Mouse (Mus musculus): ENCODE results near the gene Inpp5k. TPM values are rescaled to one million over a fixed set of nuclear protein-coding genes. Genes with fewer than 3 reads are reported as not detected.

Inpp5k gene
- polyA plus RNA-seq, 1 experiment from 2014 or later: 30.7 TPM

- no peak for ATAC-seq (ENCODE audit: insufficient number of reproducible peaks, insufficient read depth, low FRiP score, low read depth)
- no peak overlapping the region for H3K9ac ChIP-seq (ENCODE audit: low read length)
- H3K36me3 ChIP-seq (ENCODE audit: control insufficient read depth, insufficient read depth, low read length): peaks cover 41% of the 10 kb centered on the region
- no peaks in the 10 kb centered on the region for H3K27me3 ChIP-seq (ENCODE audit: control insufficient read depth, insufficient read depth, low read length)
- 84% methylated on average over 5 of the region's 5 CpGs for WGBS
- H3K27ac ChIP-seq (replicated peaks in 1 of 2; ENCODE audit: control insufficient read depth in 1 of 2, insufficient read depth in 1 of 2, low read depth in 2 of 2, low read length in 2 of 2): no peak overlapping the region
- no peaks in the 10 kb centered on the region for H3K9me3 ChIP-seq (ENCODE audit: control insufficient read depth, low read length)
- H3K4me1 ChIP-seq (ENCODE audit: control insufficient read depth in 2 of 2, insufficient read depth in 2 of 2, low read length in 2 of 2): peaks cover 2 to 17% of the 10 kb centered on the region in 2 experiments; a peak in 3 of 4 replicates
- H3K4me3 ChIP-seq (ENCODE audit: control insufficient read depth in 1 of 2, insufficient read depth in 1 of 2, low read depth in 1 of 2, low read length in 2 of 2): no peak overlapping the region
- H3K4me2 ChIP-seq (ENCODE audit: low read length): no peak overlapping the region
Observed at GRCm38 (mm10) chr11:75632921-75633320, 2.1 kb downstream of the Inpp5k start.

GRCm38 (mm10) chr11:75634801-75635200, 4.0 kb downstream of the Inpp5k start:
- 57% methylated on average over 3 of the region's 3 CpGs for WGBS
- 0 out of 4 replicates have a peak overlapping the region, but pooled peaks of 1 of the 2 experiments have one; percentile 25 for H3K27ac ChIP-seq (replicated peaks in 1 of 2; ENCODE audit: control insufficient read depth in 1 of 2, insufficient read depth in 1 of 2, low read depth in 2 of 2, low read length in 2 of 2)

GRCm38 (mm10) chr11:75635315-75635714, 4.5 kb downstream of the Inpp5k start:
- Histone ChIP-seq H3K27me3 (ENCODE audit: control insufficient read depth, insufficient read depth, low read length) (no peaks in the 10 kb centered on the region), H3K36me3 (ENCODE audit: control insufficient read depth, insufficient read depth, low read length) (peaks cover 43% of the 10 kb centered on the region), H3K4me2 (ENCODE audit: low read length) (no peak overlapping the region), H3K9ac (ENCODE audit: low read length) (no peak overlapping the region), H3K4me1 (ENCODE audit: control insufficient read depth in 2 of 2, insufficient read depth in 2 of 2, low read length in 2 of 2) (peaks cover 2 to 8% of the 10 kb centered on the region in 2 experiments; a peak in 3 of 4 replicates), H3K9me3 (ENCODE audit: control insufficient read depth, low read length) (no peaks in the 10 kb centered on the region), H3K4me3 (ENCODE audit: control insufficient read depth in 1 of 2, insufficient read depth in 1 of 2, low read depth in 1 of 2, low read length in 2 of 2) (no peak overlapping the region), H3K27ac (replicated peaks in 1 of 2; ENCODE audit: control insufficient read depth in 1 of 2, insufficient read depth in 1 of 2, low read depth in 2 of 2, low read length in 2 of 2) (no peak overlapping the region)
- ATAC-seq (ENCODE audit: insufficient number of reproducible peaks, insufficient read depth, low FRiP score, low read depth): no peak
- 59% methylated on average over 11 of the region's 11 CpGs for WGBS

More at GRCm38 (mm10) chr11:75634801-75635200, 4.0 kb downstream of the Inpp5k start:
- H3K9ac ChIP-seq (ENCODE audit: low read length): no peak overlapping the region
- H3K4me1 ChIP-seq (ENCODE audit: control insufficient read depth in 2 of 2, insufficient read depth in 2 of 2, low read length in 2 of 2): peaks cover 2 to 13% of the 10 kb centered on the region in 2 experiments; a peak in 3 of 4 replicates
- H3K4me2 ChIP-seq (ENCODE audit: low read length): no peak overlapping the region
- no peak overlapping the region for H3K4me3 ChIP-seq (ENCODE audit: control insufficient read depth in 1 of 2, insufficient read depth in 1 of 2, low read depth in 1 of 2, low read length in 2 of 2)
- H3K27me3 ChIP-seq (ENCODE audit: control insufficient read depth, insufficient read depth, low read length): no peaks in the 10 kb centered on the region
- peaks cover 41% of the 10 kb centered on the region for H3K36me3 ChIP-seq (ENCODE audit: control insufficient read depth, insufficient read depth, low read length)
- no peak for ATAC-seq (ENCODE audit: insufficient number of reproducible peaks, insufficient read depth, low FRiP score, low read depth)
- no peaks in the 10 kb centered on the region for H3K9me3 ChIP-seq (ENCODE audit: control insufficient read depth, low read length)

DNA sequence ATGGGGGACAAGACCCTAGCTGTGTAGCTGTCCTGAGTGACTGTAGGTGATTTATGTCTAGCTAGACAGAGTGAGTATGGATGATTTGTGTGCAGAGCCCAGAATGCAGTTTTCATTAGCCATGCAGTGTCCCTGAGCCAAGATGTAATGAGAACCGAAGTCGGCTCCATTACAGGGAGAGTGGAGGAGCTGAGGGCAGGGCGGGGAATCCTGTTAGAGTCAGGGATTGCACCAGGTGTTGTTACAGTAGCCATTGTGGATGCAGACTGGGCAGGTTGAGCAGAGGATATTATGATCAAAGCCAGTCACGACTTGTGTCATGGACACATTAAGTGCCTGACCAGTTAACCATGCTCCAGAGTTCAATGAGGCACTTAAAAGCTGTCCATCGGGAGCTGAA, 12.5 kb downstream of the Inpp5k start:
- WGBS: 63% methylated on average over 5 of the region's 5 CpGs

GRCm38 (mm10) chr11:75644684-75645083, 13.9 kb downstream of the Inpp5k start:
- Histone ChIP-seq H3K36me3 (ENCODE audit: control insufficient read depth, insufficient read depth, low read length) (peaks cover 22% of the 10 kb centered on the region; the same call in 1 of the 2 replicates), H3K9ac (ENCODE audit: low read length) (no peak overlapping the region), H3K4me1 (ENCODE audit: control insufficient read depth in 2 of 2, insufficient read depth in 2 of 2, low read length in 2 of 2) (peaks cover 8 to 18% of the 10 kb centered on the region in 2 experiments), H3K27ac (replicated peaks in 1 of 2; ENCODE audit: control insufficient read depth in 1 of 2, insufficient read depth in 1 of 2, low read depth in 2 of 2, low read length in 2 of 2) (no peak overlapping the region), H3K4me3 (ENCODE audit: control insufficient read depth in 1 of 2, insufficient read depth in 1 of 2, low read depth in 1 of 2, low read length in 2 of 2) (no peak overlapping the region), H3K9me3 (ENCODE audit: control insufficient read depth, low read length) (no peaks in the 10 kb centered on the region), H3K27me3 (ENCODE audit: control insufficient read depth, insufficient read depth, low read length) (no peaks in the 10 kb centered on the region), H3K4me2 (ENCODE audit: low read length) (no peak overlapping the region)
- no peak for ATAC-seq (ENCODE audit: insufficient number of reproducible peaks, insufficient read depth, low FRiP score, low read depth)
- WGBS: 70% methylated on average over 9 of the region's 9 CpGs

More for the DNA sequence above, 12.5 kb downstream of the Inpp5k start:
- no peaks in the 10 kb centered on the region for H3K9me3 ChIP-seq (ENCODE audit: control insufficient read depth, low read length)
- H3K36me3 ChIP-seq (ENCODE audit: control insufficient read depth, insufficient read depth, low read length): peaks cover 26% of the 10 kb centered on the region; the same call in 1 of the 2 replicates
- H3K27ac ChIP-seq (replicated peaks in 1 of 2; ENCODE audit: control insufficient read depth in 1 of 2, insufficient read depth in 1 of 2, low read depth in 2 of 2, low read length in 2 of 2): no peak overlapping the region
- no peak overlapping the region for H3K9ac ChIP-seq (ENCODE audit: low read length)
- no peak for ATAC-seq (ENCODE audit: insufficient number of reproducible peaks, insufficient read depth, low FRiP score, low read depth)
- no peak overlapping the region for H3K4me2 ChIP-seq (ENCODE audit: low read length)
- H3K4me1 ChIP-seq (ENCODE audit: control insufficient read depth in 2 of 2, insufficient read depth in 2 of 2, low read length in 2 of 2): peaks cover 1 to 10% of the 10 kb centered on the region in 2 experiments
- no peaks in the 10 kb centered on the region for H3K27me3 ChIP-seq (ENCODE audit: control insufficient read depth, insufficient read depth, low read length)
- no peak overlapping the region for H3K4me3 ChIP-seq (ENCODE audit: control insufficient read depth in 1 of 2, insufficient read depth in 1 of 2, low read depth in 1 of 2, low read length in 2 of 2)

DNA sequence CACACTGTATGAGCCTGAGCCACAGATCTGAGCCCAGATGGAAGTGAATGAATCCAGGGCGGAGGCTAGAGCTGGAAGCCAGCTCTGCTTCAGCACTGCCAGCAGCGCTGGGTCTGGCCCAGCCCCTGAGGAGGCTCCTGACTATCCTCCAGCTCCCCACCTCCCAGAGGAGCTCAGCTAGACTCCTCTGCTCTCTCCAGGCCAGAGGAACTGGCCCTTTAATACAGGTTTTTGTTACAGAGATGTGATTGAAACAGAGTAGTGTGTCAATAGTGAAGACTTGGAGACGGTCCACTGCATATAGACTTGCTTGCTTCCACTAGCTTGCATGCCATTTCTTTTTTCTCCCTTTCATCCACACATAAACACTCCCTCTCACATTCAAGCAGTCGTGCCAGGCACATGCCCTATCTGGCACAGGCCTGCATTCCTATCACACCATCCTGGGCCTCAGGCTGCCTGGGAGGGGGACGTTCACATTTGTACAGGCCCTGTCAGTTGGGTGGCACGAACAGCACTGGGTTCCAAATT, 17.0 kb downstream of the Inpp5k start:
- no peak for ATAC-seq (ENCODE audit: insufficient number of reproducible peaks, insufficient read depth, low FRiP score, low read depth)

GRCm38 (mm10) chr11:75649155-75649561, 18.4 kb downstream of the Inpp5k start:
- H3K4me2 ChIP-seq (ENCODE audit: low read length): no peak overlapping the region
- H3K9ac ChIP-seq (ENCODE audit: low read length): no peak overlapping the region; the same call in 1 of the 2 replicates
- no peaks in the 10 kb centered on the region for H3K27me3 ChIP-seq (ENCODE audit: control insufficient read depth, insufficient read depth, low read length)
- H3K27ac ChIP-seq (replicated peaks in 1 of 2; ENCODE audit: control insufficient read depth in 1 of 2, insufficient read depth in 1 of 2, low read depth in 2 of 2, low read length in 2 of 2): peak overlapping the region; percentile 85 to 94
- H3K36me3 ChIP-seq (ENCODE audit: control insufficient read depth, insufficient read depth, low read length): peaks cover 5% of the 10 kb centered on the region; the same call in 1 of the 2 replicates
- WGBS: 50% methylated on average over 4 of the region's 4 CpGs
- no peaks in the 10 kb centered on the region for H3K9me3 ChIP-seq (ENCODE audit: control insufficient read depth, low read length)
- H3K4me3 ChIP-seq (ENCODE audit: control insufficient read depth in 1 of 2, insufficient read depth in 1 of 2, low read depth in 1 of 2, low read length in 2 of 2): no peak overlapping the region
- peak; percentile 18; the same call in 1 of the 2 replicates for ATAC-seq (ENCODE audit: insufficient number of reproducible peaks, insufficient read depth, low FRiP score, low read depth)
- H3K4me1 ChIP-seq (ENCODE audit: control insufficient read depth in 2 of 2, insufficient read depth in 2 of 2, low read length in 2 of 2): peaks cover 35 to 36% of the 10 kb centered on the region in 2 experiments

More for the DNA sequence above, 17.0 kb downstream of the Inpp5k start:
- WGBS: 41% methylated on average over 6 of the region's 6 CpGs
- H3K36me3 ChIP-seq (ENCODE audit: control insufficient read depth, insufficient read depth, low read length): peaks cover 8% of the 10 kb centered on the region; the same call in 1 of the 2 replicates
- H3K27ac ChIP-seq (replicated peaks in 1 of 2; ENCODE audit: control insufficient read depth in 1 of 2, insufficient read depth in 1 of 2, low read depth in 2 of 2, low read length in 2 of 2): peak overlapping the region; percentile 48 to 94
- no peaks in the 10 kb centered on the region for H3K9me3 ChIP-seq (ENCODE audit: control insufficient read depth, low read length)
- no peak overlapping the region for H3K4me3 ChIP-seq (ENCODE audit: control insufficient read depth in 1 of 2, insufficient read depth in 1 of 2, low read depth in 1 of 2, low read length in 2 of 2)
- no peaks in the 10 kb centered on the region for H3K27me3 ChIP-seq (ENCODE audit: control insufficient read depth, insufficient read depth, low read length)
- H3K4me2 ChIP-seq (ENCODE audit: low read length): no peak overlapping the region
- H3K9ac ChIP-seq (ENCODE audit: low read length): 0 out of 2 replicates have a peak overlapping the region, but pooled peaks have one; percentile 8
- peaks cover 23 to 30% of the 10 kb centered on the region in 2 experiments for H3K4me1 ChIP-seq (ENCODE audit: control insufficient read depth in 2 of 2, insufficient read depth in 2 of 2, low read length in 2 of 2)

All from heart, embryonic 14.5 days (tissue).